Mouse (Mus musculus) liver, postnatal 0 days (tissue): Measurements from ENCODE around the gene Gm20388.

Experiments
- CTCF ChIP-seq: sonication (generic); IDR thresholded peaks from 2 replicates; pipeline ENCODE4 v1.5.1; 2016; ENCODE audit warnings: antibody characterized with exemption, low read depth
- EP300 ChIP-seq: IDR thresholded peaks from 2 replicates; pipeline ENCODE4 v1.6.1; 2016; ENCODE audit warnings: antibody characterized with exemption, low read depth, mild to moderate bottlenecking

DNA sequence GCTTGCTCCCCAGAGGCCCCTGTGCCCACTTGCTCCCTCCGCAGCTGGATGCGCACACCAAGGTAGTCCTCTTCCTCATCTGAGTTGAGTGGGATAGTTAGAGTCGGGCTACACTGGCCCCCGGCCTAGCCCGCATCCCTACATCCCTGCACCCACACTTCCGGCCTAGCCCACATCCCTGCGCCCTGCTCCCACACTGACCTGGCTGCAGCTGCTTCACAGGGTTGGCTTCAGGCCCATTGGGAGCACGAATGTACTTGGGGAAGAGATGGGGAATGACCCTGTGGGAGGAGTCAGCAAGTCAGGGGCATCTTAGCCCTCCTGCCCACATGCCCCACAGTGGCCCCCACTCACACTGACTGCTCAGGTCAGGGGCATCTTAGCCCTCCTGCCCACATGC lies 2571.8 kb downstream of the Gm20388 start:
- TF ChIP-seq EP300 (no peak), CTCF (no peak)
